Comparison of ENCODE assay signal across 9 mouse cellular contexts in genomic region chr13:42150072-42150450, GRCm38 (mm10).
DNase-seq lines count a peak whose midpoint lies in the region; ATAC-seq lines count a peak whose summit lies in the region.
"Had no signal": no experiment of that assay in that cellular context is flagged by ENCODE, and none has a peak within 500 bp of the region (broad histone marks: within the 10 kb centered on the region; RNA-seq: fewer than 3 reads in every experiment).

No protein-coding gene starts in this region.

- H3K9me3 ChIP-seq in kidney, embryonic 15.5 days (replicated peaks), result no peaks in the 10 kb centered on the region
- H3K9me3 ChIP-seq in hindbrain, embryonic 11.5 days (ENCODE audit: control insufficient read depth, low read length), result no peaks in the 10 kb centered on the region
- no peaks in the 10 kb centered on the region for H3K9me3 ChIP-seq in midbrain, embryonic 15.5 days

- no peak overlapping the region for H3K9ac ChIP-seq in kidney, embryonic 15.5 days
- 0 out of 2 replicates have a peak overlapping the region, but pooled peaks have one; percentile 15 for H3K9ac ChIP-seq in hindbrain, embryonic 11.5 days (ENCODE audit: low read depth, low read length)
- peak overlapping the region; percentile 19; the same call in 1 of the 2 replicates for H3K9ac ChIP-seq in midbrain, embryonic 15.5 days

- peaks cover 8% of the 10 kb centered on the region for H3K36me3 ChIP-seq in kidney, embryonic 15.5 days
- no peaks in the 10 kb centered on the region for H3K36me3 ChIP-seq in hindbrain, embryonic 11.5 days (ENCODE audit: control insufficient read depth, insufficient read depth, low read length)
- H3K36me3 ChIP-seq in midbrain, embryonic 15.5 days (replicated peaks), result no peaks in the 10 kb centered on the region

- peak; percentile 43; the same call in 1 of the 2 replicates for ATAC-seq in kidney, embryonic 15.5 days (replicated peaks; ENCODE audit: low FRiP score)
- ATAC-seq in hindbrain, embryonic 11.5 days (ENCODE audit: low FRiP score), result no peak
- ATAC-seq in midbrain, embryonic 15.5 days (replicated peaks), result peak; percentile 51

- WGBS in kidney, embryonic 15.5 days, result 23% methylated on average over 5 of the region's 5 CpGs
- 16% methylated on average over 5 of the region's 5 CpGs for WGBS in hindbrain, embryonic 11.5 days
- WGBS in midbrain, embryonic 15.5 days, result 14% methylated on average over 5 of the region's 5 CpGs

- no peaks in the 10 kb centered on the region for H3K27me3 ChIP-seq in kidney, embryonic 15.5 days
- H3K27me3 ChIP-seq in hindbrain, embryonic 11.5 days (ENCODE audit: control insufficient read depth, insufficient read depth, low read length), result no peaks in the 10 kb centered on the region
- no peaks in the 10 kb centered on the region for H3K27me3 ChIP-seq in midbrain, embryonic 15.5 days (replicated peaks)

- H3K27ac ChIP-seq in kidney, embryonic 15.5 days, result peak overlapping the region; percentile 86
- 0 out of 2 replicates have a peak overlapping the region, but pooled peaks have one; percentile 3 for H3K27ac ChIP-seq in hindbrain, embryonic 11.5 days (ENCODE audit: low read depth, low read length)
- peak overlapping the region; percentile 81 for H3K27ac ChIP-seq in midbrain, embryonic 15.5 days

- no peak for DNase-seq in kidney, adult 9 months
- DNase-seq in brain, embryonic 18.5 days (ENCODE audit: low read depth, low spot score), result peak; percentile 4
- no peak for DNase-seq in hindbrain, embryonic 11.5 days (ENCODE audit: low spot score)
- no peak for DNase-seq in T-cell, adult 2 months (ENCODE audit: low spot score)
- DNase-seq in right cerebral cortex, adult 18-20 months, result no peak
- DNase-seq in cerebellum, postnatal 10 days, result no peak
- DNase-seq: cerebellum, adult 18-20 months had no signal

- no peak overlapping the region for H3K4me3 ChIP-seq in kidney, embryonic 15.5 days (replicated peaks)
- no peak overlapping the region for H3K4me3 ChIP-seq in hindbrain, embryonic 11.5 days (ENCODE audit: low read depth, low read length)
- H3K4me3 ChIP-seq in midbrain, embryonic 15.5 days, result no peak overlapping the region

- peaks cover 29% of the 10 kb centered on the region for H3K4me1 ChIP-seq in kidney, embryonic 15.5 days
- no peaks in the 10 kb centered on the region for H3K4me1 ChIP-seq in hindbrain, embryonic 11.5 days (replicated peaks; ENCODE audit: control insufficient read depth, insufficient read depth, low read length)
- peaks cover 30% of the 10 kb centered on the region for H3K4me1 ChIP-seq in midbrain, embryonic 15.5 days

- peak overlapping the region; percentile 24; the same call in 1 of the 2 replicates for H3K4me2 ChIP-seq in kidney, embryonic 15.5 days
- no peak overlapping the region for H3K4me2 ChIP-seq in hindbrain, embryonic 11.5 days (replicated peaks; ENCODE audit: low read depth, low read length)
- 0 out of 2 replicates have a peak overlapping the region, but pooled peaks have one; percentile 2 for H3K4me2 ChIP-seq in midbrain, embryonic 15.5 days

Comparison
In these comparisons a context has a peak if more than half of its experiments do, and no peak if none do; other contexts are left out.
1. H3K27ac ChIP-seq: peak in every context shown above with its lines; median percentile 86 in kidney, embryonic 15.5 days; 81 in midbrain, embryonic 15.5 days; 3 in hindbrain, embryonic 11.5 days.